Comparison of ENCODE assay signal across 8 mouse cellular contexts in the genomic region with DNA sequence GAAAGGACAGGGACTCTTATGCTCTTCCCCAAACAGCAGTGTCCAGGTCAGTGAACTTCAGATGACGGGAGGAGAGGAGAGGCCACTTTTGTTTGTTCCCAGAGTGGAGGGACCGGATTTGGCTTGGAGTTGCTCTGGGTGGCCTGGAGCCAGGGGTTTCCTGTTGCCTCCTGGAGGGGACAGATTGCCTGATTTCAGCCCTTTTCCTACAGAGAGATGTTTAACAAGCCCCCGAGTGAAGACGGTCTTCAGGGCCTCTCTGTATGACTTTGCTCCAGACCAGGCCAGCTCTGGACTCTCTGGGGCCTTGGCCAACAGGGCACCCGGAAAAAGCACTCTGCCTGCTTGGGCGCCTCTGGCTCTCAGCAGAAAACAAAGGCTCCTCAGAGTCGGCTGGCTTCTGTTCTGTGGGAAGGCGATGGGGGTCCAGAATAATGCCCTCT. TPM values are rescaled to one million over a fixed set of nuclear protein-coding genes. Genes with fewer than 3 reads are reported as not detected.
DNase-seq lines count a peak whose midpoint lies in the region; ATAC-seq lines count a peak whose summit lies in the region.

No protein-coding gene starts in this region.

- ATAC-seq in intestine, embryonic 15.5 days: no peak
- ATAC-seq in stomach, embryonic 15.5 days (ENCODE audit: insufficient read depth, low FRiP score, low read depth): no peak
- ATAC-seq in CD4-positive, CD25-positive, alpha-beta regulatory T cell, adult 4 months: no peak

- H3K36me3 ChIP-seq in intestine, embryonic 15.5 days: peaks cover 13% of the 10 kb centered on the region
- H3K36me3 ChIP-seq in stomach, embryonic 15.5 days: peaks cover 17% of the 10 kb centered on the region

- H3K4me1 ChIP-seq in intestine, embryonic 15.5 days (replicated peaks): peaks cover 57% of the 10 kb centered on the region
- peaks cover 50% of the 10 kb centered on the region for H3K4me1 ChIP-seq in stomach, embryonic 15.5 days

- peak overlapping the region; percentile 35; the same call in 1 of the 2 replicates for H3K9ac ChIP-seq in intestine, embryonic 15.5 days
- no peak overlapping the region for H3K9ac ChIP-seq in stomach, embryonic 15.5 days

- H3K4me3 ChIP-seq in intestine, embryonic 15.5 days (replicated peaks): peak overlapping the region; percentile 47
- peak overlapping the region; percentile 58 for H3K4me3 ChIP-seq in stomach, embryonic 15.5 days (replicated peaks)

- peak; percentile 74 to 78 for DNase-seq in cerebellum, postnatal 10 days
- no peak for DNase-seq in cerebellum, adult 11 months
- DNase-seq in adrenal gland, postnatal 25 days: peak; percentile 45
- peak; percentile 86 to 89 for DNase-seq in heart, adult 18-20 months
- DNase-seq in lung, adult 18-20 months: peak; percentile 74 to 83

- H3K27ac ChIP-seq in intestine, embryonic 15.5 days: peak overlapping the region; percentile 71
- peak overlapping the region; percentile 72 for H3K27ac ChIP-seq in stomach, embryonic 15.5 days

- no peaks in the 10 kb centered on the region for H3K9me3 ChIP-seq in intestine, embryonic 15.5 days
- H3K9me3 ChIP-seq in stomach, embryonic 15.5 days: no peaks in the 10 kb centered on the region

- H3K27me3 ChIP-seq in intestine, embryonic 15.5 days (replicated peaks): peaks cover 16% of the 10 kb centered on the region; the same call in 1 of the 2 replicates
- peaks cover 11% of the 10 kb centered on the region for H3K27me3 ChIP-seq in stomach, embryonic 15.5 days (replicated peaks)

- H3K4me2 ChIP-seq in intestine, embryonic 15.5 days (replicated peaks): peak overlapping the region; percentile 88
- peak overlapping the region; percentile 95 for H3K4me2 ChIP-seq in stomach, embryonic 15.5 days

- 56% methylated on average over 8 of the region's 8 CpGs for WGBS in intestine, embryonic 15.5 days
- WGBS in stomach, embryonic 15.5 days: 57% methylated on average over 8 of the region's 8 CpGs

RNA-seq across cellular contexts. Expression of a gene that starts 1.5 kb away (rescaled TPM):
- total RNA-seq in adrenal gland, postnatal 25 days (2021): 65.9 and 69.0 TPM in 2 replicates
- 1,000 to 10,000 TPM; 1,463 to 1,557 TPM for total RNA-seq in heart, adult 18-20 months (2021)
- 122 and 130 TPM in 2 replicates for polyA plus RNA-seq in intestine, embryonic 15.5 days (2015; fragmentation: Nextera tagmentation; extraction: Ambion mirVana)
- 125 and 130 TPM in 2 replicates for polyA plus RNA-seq in stomach, embryonic 15.5 days (2015; fragmentation: Nextera tagmentation; extraction: Ambion mirVana)
- polyA plus RNA-seq in CD4-positive, CD25-positive, alpha-beta regulatory T cell, adult 4 months (2017; shearing (Covaris generic)): 1 to 10 TPM; 5.7 to 6.9 TPM

RNA-seq across cellular contexts. Expression of a gene that starts 4.6 kb away (rescaled TPM):
- 28.9 and 30.2 TPM in 2 replicates for total RNA-seq in adrenal gland, postnatal 25 days (2021)
- total RNA-seq in heart, adult 18-20 months (2021): 100 to 1,000 TPM; 191 to 201 TPM
- 426 and 430 TPM in 2 replicates for polyA plus RNA-seq in intestine, embryonic 15.5 days (2015; fragmentation: Nextera tagmentation; extraction: Ambion mirVana)
- 312 and 313 TPM in 2 replicates for polyA plus RNA-seq in stomach, embryonic 15.5 days (2015; fragmentation: Nextera tagmentation; extraction: Ambion mirVana)
- 1,000 to 10,000 TPM in 1 of 2 experiments, 100 to 1,000 TPM in 1; 784 to 1,045 TPM for polyA plus RNA-seq in CD4-positive, CD25-positive, alpha-beta regulatory T cell, adult 4 months (2017; shearing (Covaris generic))

RNA-seq across cellular contexts. Expression of a gene that starts 14.7 kb away (rescaled TPM):
- 1.4 and 2.5 TPM in 2 replicates for total RNA-seq in adrenal gland, postnatal 25 days (2021)
- total RNA-seq in heart, adult 18-20 months (2021): under 1 TPM; 0.31 to 0.89 TPM
- polyA plus RNA-seq in intestine, embryonic 15.5 days (2015; fragmentation: Nextera tagmentation; extraction: Ambion mirVana): 25.3 and 25.5 TPM in 2 replicates
- polyA plus RNA-seq in stomach, embryonic 15.5 days (2015; fragmentation: Nextera tagmentation; extraction: Ambion mirVana): 26.0 and 32.1 TPM in 2 replicates
- polyA plus RNA-seq in CD4-positive, CD25-positive, alpha-beta regulatory T cell, adult 4 months (2017; shearing (Covaris generic)): 1 to 10 TPM; 1.5 to 3.3 TPM

RNA-seq across cellular contexts. Expression of a gene that starts 43.5 kb away (rescaled TPM):
- 104 and 109 TPM in 2 replicates for total RNA-seq in adrenal gland, postnatal 25 days (2021)
- 10 to 100 TPM; 43.9 to 46.2 TPM for total RNA-seq in heart, adult 18-20 months (2021)
- polyA plus RNA-seq in intestine, embryonic 15.5 days (2015; fragmentation: Nextera tagmentation; extraction: Ambion mirVana): 11.3 and 11.5 TPM in 2 replicates
- 11.2 and 12.2 TPM in 2 replicates for polyA plus RNA-seq in stomach, embryonic 15.5 days (2015; fragmentation: Nextera tagmentation; extraction: Ambion mirVana)
- 10 to 100 TPM in 1 of 2 experiments, 1 to 10 TPM in 1; 9.6 to 15.1 TPM for polyA plus RNA-seq in CD4-positive, CD25-positive, alpha-beta regulatory T cell, adult 4 months (2017; shearing (Covaris generic))

RNA-seq across cellular contexts. Expression of a gene that starts 44.2 kb away (rescaled TPM):
- 4.1 and 4.3 TPM in 2 replicates for total RNA-seq in adrenal gland, postnatal 25 days (2021)
- not detected for total RNA-seq in heart, adult 18-20 months (2021)
- 6.7 and 7.5 TPM in 2 replicates for polyA plus RNA-seq in intestine, embryonic 15.5 days (2015; fragmentation: Nextera tagmentation; extraction: Ambion mirVana)
- 8.4 and 10.5 TPM in 2 replicates for polyA plus RNA-seq in stomach, embryonic 15.5 days (2015; fragmentation: Nextera tagmentation; extraction: Ambion mirVana)
- not detected for polyA plus RNA-seq in CD4-positive, CD25-positive, alpha-beta regulatory T cell, adult 4 months (2017; shearing (Covaris generic))

Comparison
In these comparisons a context has a peak if more than half of its experiments do, and no peak if none do; other contexts are left out.
1. RNA of a gene that starts 1.5 kb away (polyA plus RNA-seq): 125 to 130 TPM in stomach, embryonic 15.5 days and 122 to 130 TPM in intestine, embryonic 15.5 days; 5.7 to 6.9 TPM in CD4-positive, CD25-positive, alpha-beta regulatory T cell, adult 4 months; every median in the first group is over 10 times any median in the second.